Mouse (Mus musculus) liver, postnatal 0 days (tissue): ENCODE measurements around the gene Dazap2.

Experiments
- CTCF ChIP-seq: sonication (generic); IDR thresholded peaks from 2 replicates; pipeline ENCODE4 v1.5.1; 2016; ENCODE audit warnings: antibody characterized with exemption, low read depth
- EP300 ChIP-seq: IDR thresholded peaks from 2 replicates; pipeline ENCODE4 v1.6.1; 2016; ENCODE audit warnings: antibody characterized with exemption, low read depth, mild to moderate bottlenecking

GRCm38 (mm10) chr15:100577972-100578371, 37.2 kb upstream of the Dazap2 start:
- TF ChIP-seq CTCF (no peak), EP300 (no peak)
